Mouse (Mus musculus): ENCODE data around the gene Sowaha. TPM values are rescaled to one million over a fixed set of nuclear protein-coding genes. Genes with fewer than 3 reads are reported as not detected.

The Sowaha gene
- polyA plus RNA-seq, 1 experiment from 2014 or later: 1.1 TPM

- Histone ChIP-seq H3K4me2 (peak overlapping the region; percentile 97), H3K27me3 (replicated peaks; ENCODE audit: control insufficient read depth, insufficient read depth, low read length) (no peaks in the 10 kb centered on the region), H3K9me3 (ENCODE audit: control insufficient read depth, low read length) (no peaks in the 10 kb centered on the region), H3K36me3 (ENCODE audit: control insufficient read depth, insufficient read depth, low read length) (no peaks in the 10 kb centered on the region; the same call in 1 of the 2 replicates), H3K9ac (ENCODE audit: low read depth, low read length) (peak overlapping the region; percentile 93), H3K4me1 (replicated peaks; ENCODE audit: control insufficient read depth, insufficient read depth, low read length) (peaks cover 62% of the 10 kb centered on the region), H3K27ac (ENCODE audit: low read depth, low read length) (peak overlapping the region; percentile 96), H3K4me3 (ENCODE audit: low read depth, low read length) (peak overlapping the region; percentile 76)
- WGBS: 32% methylated on average over 7 of the region's 7 CpGs
- no peak for DNase-seq (ENCODE audit: low spot score)
- no peak for ATAC-seq (replicated peaks; ENCODE audit: low FRiP score)
Observed at GRCm38 (mm10) chr11:53521821-53522131, 41.7 kb upstream of the Sowaha start.

GRCm38 (mm10) chr11:53521120-53521820 lies 41.2 kb upstream of the Sowaha start:
- Histone ChIP-seq H3K36me3 (ENCODE audit: control insufficient read depth, insufficient read depth, low read length) (no peaks in the 10 kb centered on the region; the same call in 1 of the 2 replicates), H3K9me3 (ENCODE audit: control insufficient read depth, low read length) (no peaks in the 10 kb centered on the region), H3K4me3 (ENCODE audit: low read depth, low read length) (peak overlapping the region; percentile 76), H3K9ac (ENCODE audit: low read depth, low read length) (peak overlapping the region; percentile 93), H3K27ac (ENCODE audit: low read depth, low read length) (peak overlapping the region; percentile 96), H3K4me1 (replicated peaks; ENCODE audit: control insufficient read depth, insufficient read depth, low read length) (peaks cover 62% of the 10 kb centered on the region), H3K27me3 (replicated peaks; ENCODE audit: control insufficient read depth, insufficient read depth, low read length) (no peaks in the 10 kb centered on the region), H3K4me2 (peak overlapping the region; percentile 97)
- WGBS: 33% methylated on average over 16 of the region's 16 CpGs
- DNase-seq (ENCODE audit: low spot score) (no peak), ATAC-seq (replicated peaks; ENCODE audit: low FRiP score) (peak; percentile 57)

GRCm38 (mm10) chr11:53520122-53520978 lies 40.3 kb upstream of the Sowaha start:
- Histone ChIP-seq H3K9me3 (ENCODE audit: control insufficient read depth, low read length) (no peaks in the 10 kb centered on the region), H3K4me1 (replicated peaks; ENCODE audit: control insufficient read depth, insufficient read depth, low read length) (peaks cover 60% of the 10 kb centered on the region), H3K27ac (ENCODE audit: low read depth, low read length) (peak overlapping the region; percentile 96), H3K9ac (ENCODE audit: low read depth, low read length) (peak overlapping the region; percentile 93), H3K27me3 (replicated peaks; ENCODE audit: control insufficient read depth, insufficient read depth, low read length) (no peaks in the 10 kb centered on the region), H3K4me2 (peak overlapping the region; percentile 97), H3K4me3 (ENCODE audit: low read depth, low read length) (peak overlapping the region; percentile 76), H3K36me3 (ENCODE audit: control insufficient read depth, insufficient read depth, low read length) (no peaks in the 10 kb centered on the region; the same call in 1 of the 2 replicates)
- peak; percentile 79 for ATAC-seq (replicated peaks; ENCODE audit: low FRiP score)
- DNase-seq (ENCODE audit: low spot score): peak; percentile 69
- WGBS: 3% methylated on average over 24 of the region's 24 CpGs

- Histone ChIP-seq H3K4me1 (replicated peaks; ENCODE audit: control insufficient read depth, insufficient read depth, low read length) (peaks cover 57% of the 10 kb centered on the region), H3K27ac (ENCODE audit: low read depth, low read length) (peak within 1 kb of the TSS; percentile 96), H3K4me3 (ENCODE audit: low read depth, low read length) (peak within 1 kb of the TSS; percentile 76), H3K27me3 (replicated peaks; ENCODE audit: control insufficient read depth, insufficient read depth, low read length) (no peaks in the 10 kb centered on the region), H3K9me3 (ENCODE audit: control insufficient read depth, low read length) (no peaks in the 10 kb centered on the region), H3K9ac (ENCODE audit: low read depth, low read length) (peak within 1 kb of the TSS; percentile 93), H3K4me2 (peak within 1 kb of the TSS; percentile 97), H3K36me3 (ENCODE audit: control insufficient read depth, insufficient read depth, low read length) (no peaks in the 10 kb centered on the region)
- DNase-seq (ENCODE audit: low spot score): peak; percentile 78
- WGBS: 3% methylated on average over 77 of the region's 79 CpGs
- peak; percentile 58 for ATAC-seq (replicated peaks; ENCODE audit: low FRiP score)
Observed at GRCm38 (mm10) chr11:53519207-53520121, 39.4 kb upstream of the Sowaha start, which contains the start of gene Sept8. Gene Sept8 (plus strand): TSS chr11:53519257.

- peak; percentile 59 for ATAC-seq (replicated peaks; ENCODE audit: low FRiP score)
- Histone ChIP-seq H3K9ac (ENCODE audit: low read depth, low read length) (peak overlapping the region; percentile 93), H3K4me2 (peak overlapping the region; percentile 97), H3K27me3 (replicated peaks; ENCODE audit: control insufficient read depth, insufficient read depth, low read length) (no peaks in the 10 kb centered on the region), H3K9me3 (ENCODE audit: control insufficient read depth, low read length) (no peaks in the 10 kb centered on the region), H3K36me3 (ENCODE audit: control insufficient read depth, insufficient read depth, low read length) (no peaks in the 10 kb centered on the region), H3K27ac (ENCODE audit: low read depth, low read length) (peak overlapping the region; percentile 96), H3K4me1 (replicated peaks; ENCODE audit: control insufficient read depth, insufficient read depth, low read length) (peaks cover 57% of the 10 kb centered on the region), H3K4me3 (ENCODE audit: low read depth, low read length) (peak overlapping the region; percentile 76)
- no peak for DNase-seq (ENCODE audit: low spot score)
- WGBS: 33% methylated on average over 5 of the region's 5 CpGs
Observed at GRCm38 (mm10) chr11:53518759-53519158, 38.7 kb upstream of the Sowaha start.

GRCm38 (mm10) chr11:53516775-53517627 lies 36.9 kb upstream of the Sowaha start:
- Histone ChIP-seq H3K4me1 (replicated peaks; ENCODE audit: control insufficient read depth, insufficient read depth, low read length) (peaks cover 44% of the 10 kb centered on the region), H3K4me3 (ENCODE audit: low read depth, low read length) (no peak overlapping the region), H3K36me3 (ENCODE audit: control insufficient read depth, insufficient read depth, low read length) (no peaks in the 10 kb centered on the region), H3K9me3 (ENCODE audit: control insufficient read depth, low read length) (no peaks in the 10 kb centered on the region), H3K27me3 (replicated peaks; ENCODE audit: control insufficient read depth, insufficient read depth, low read length) (no peaks in the 10 kb centered on the region), H3K9ac (ENCODE audit: low read depth, low read length) (peak overlapping the region; percentile 20; the same call in 1 of the 2 replicates), H3K4me2 (peak overlapping the region; percentile 30), H3K27ac (ENCODE audit: low read depth, low read length) (peak overlapping the region; percentile 73)
- no peak for DNase-seq (ENCODE audit: low spot score)
- WGBS: 25% methylated on average over 8 of the region's 8 CpGs
- no peak; the same call in 1 of the 2 replicates for ATAC-seq (replicated peaks; ENCODE audit: low FRiP score)

GRCm38 (mm10) chr11:53510351-53510750 lies 30.3 kb upstream of the Sowaha start:
- Histone ChIP-seq H3K27ac (ENCODE audit: low read depth, low read length) (no peak overlapping the region), H3K36me3 (ENCODE audit: control insufficient read depth, insufficient read depth, low read length) (no peaks in the 10 kb centered on the region), H3K27me3 (replicated peaks; ENCODE audit: control insufficient read depth, insufficient read depth, low read length) (no peaks in the 10 kb centered on the region), H3K9me3 (ENCODE audit: control insufficient read depth, low read length) (no peaks in the 10 kb centered on the region), H3K4me1 (replicated peaks; ENCODE audit: control insufficient read depth, insufficient read depth, low read length) (no peaks in the 10 kb centered on the region), H3K4me3 (ENCODE audit: low read depth, low read length) (no peak overlapping the region), H3K9ac (ENCODE audit: low read depth, low read length) (no peak overlapping the region), H3K4me2 (no peak overlapping the region)
- no peak for ATAC-seq (replicated peaks; ENCODE audit: low FRiP score)
- WGBS: 73% methylated on average over 5 of the region's 5 CpGs
- no peak for DNase-seq (ENCODE audit: low spot score)

Measured in liver, embryonic 11.5 days (tissue).